Comparison of ENCODE assay signal across 22 mouse cellular contexts in genomic region chr9:30581271-30581821, GRCm38 (mm10).
A peak's percentile ranks its signal among the peaks of the same experiment; 100 is the strongest.
DNase-seq lines count a peak whose midpoint lies in the region; TF ChIP-seq lines count a peak whose summit lies in the region.
"Had no signal": no experiment of that assay in that cellular context is flagged by ENCODE, and none has a peak within 500 bp of the region (broad histone marks: within the 10 kb centered on the region; RNA-seq: fewer than 3 reads in every experiment).

No protein-coding gene starts in this region.

- TF ChIP-seq POLR2A in heart, adult 2 months (IDR thresholded peaks at IDR 0.05; ENCODE audit: insufficient read depth, low read depth, low read length), result no peak

- 30% methylated on average over 9 of the region's 9 CpGs for WGBS in heart, adult 2 months

- no peak overlapping the region for H3K4me3 ChIP-seq in heart, adult 2 months
- H3K4me3 ChIP-seq: heart, embryonic 13.5 days; layer of hippocampus, adult 2 months; limb, embryonic 12.5 days; neural tube, embryonic 15.5 days had no signal

- peak; percentile 28 for DNase-seq in adrenal gland, postnatal 10 days
- DNase-seq in adrenal gland, postnatal 25 days, result no peak
- peak; percentile 20 to 24 for DNase-seq in heart, adult 2 months
- no peak for DNase-seq in heart, postnatal 4 days
- DNase-seq in 3134 (ENCODE audit: extremely low read depth, insufficient read length, low spot score) (peak; percentile 32), adipocyte (ENCODE audit: low spot score) (peak; percentile 87)
- DNase-seq in left cerebral cortex, postnatal 25 days (ENCODE audit: low spot score in 2 of 2), result no peak
- DNase-seq in natural killer cell, adult 2 months (ENCODE audit: low spot score in 2 of 2), result no peak
- DNase-seq: B cell, adult 2 months; cerebellum, adult 9-10 months; kidney, adult 8-10 months; kidney, postnatal 10 days; liver, postnatal 0 days; lung, postnatal 10 days had no signal

- no peak overlapping the region for H3K9ac ChIP-seq in heart, adult 2 months (ENCODE audit: low read depth, low read length)
- H3K9ac ChIP-seq: heart, embryonic 13.5 days; hindbrain, embryonic 14.5 days; limb, embryonic 12.5 days; liver, postnatal 0 days; neural tube, embryonic 15.5 days had no signal

- no peak for TF ChIP-seq CTCF in heart, adult 2 months (IDR thresholded peaks at IDR 0.05)

- no peak overlapping the region; the same call in 1 of the 2 replicates for H3K27ac ChIP-seq in heart, adult 2 months
- H3K27ac ChIP-seq: heart, embryonic 13.5 days; hindbrain, embryonic 14.5 days; layer of hippocampus, adult 2 months; limb, embryonic 12.5 days; neural tube, embryonic 15.5 days; stomach, postnatal 0 days had no signal

- peaks cover 8% of the 10 kb centered on the region for H3K36me3 ChIP-seq in heart, adult 2 months (ENCODE audit: control insufficient read depth, insufficient read depth, low read length)
- H3K36me3 ChIP-seq: G1E; heart, embryonic 13.5 days; limb, embryonic 12.5 days; neural tube, embryonic 15.5 days had no signal

- no peaks in the 10 kb centered on the region for H3K79me2 ChIP-seq in heart, adult 2 months (replicated peaks; ENCODE audit: control insufficient read depth, insufficient read depth, low read length)

- no peak for TF ChIP-seq EP300 in heart, adult 2 months (IDR thresholded peaks at IDR 0.05; ENCODE audit: insufficient read depth, low read depth, low read length)

- intact Hi-C loops in heart, adult 2 months (cut with DNase I), result loop anchor here (5.0 kb wide), 1 partner anchor 59 kb away; no protein-coding TSS in a partner anchor
- intact Hi-C loops in left cerebral cortex, postnatal 25 days (cut with DNase I), result no loop called here

- no peaks in the 10 kb centered on the region for H3K27me3 ChIP-seq in heart, adult 2 months (ENCODE audit: control insufficient read depth, insufficient read depth, low read length)
- H3K27me3 ChIP-seq: CH12.LX; heart, embryonic 13.5 days; limb, embryonic 12.5 days; neural tube, embryonic 15.5 days had no signal

- peaks cover 9% of the 10 kb centered on the region for H3K4me1 ChIP-seq in heart, adult 2 months (ENCODE audit: control insufficient read depth, insufficient read depth, low read length)
- H3K4me1 ChIP-seq: limb, embryonic 12.5 days; neural tube, embryonic 15.5 days had no signal

Comparison
In these comparisons a context has a peak if more than half of its experiments do, and no peak if none do; other contexts are left out.
1. DNase-seq: peak in adrenal gland, postnatal 10 days (single experiment), heart, adult 2 months (2 of 2), 3134 (single experiment) and adipocyte (single experiment); none in adrenal gland, postnatal 25 days (single experiment), heart, postnatal 4 days (single experiment), left cerebral cortex, postnatal 25 days (0 of 2) and natural killer cell, adult 2 months (0 of 2).